In the genomic region with DNA sequence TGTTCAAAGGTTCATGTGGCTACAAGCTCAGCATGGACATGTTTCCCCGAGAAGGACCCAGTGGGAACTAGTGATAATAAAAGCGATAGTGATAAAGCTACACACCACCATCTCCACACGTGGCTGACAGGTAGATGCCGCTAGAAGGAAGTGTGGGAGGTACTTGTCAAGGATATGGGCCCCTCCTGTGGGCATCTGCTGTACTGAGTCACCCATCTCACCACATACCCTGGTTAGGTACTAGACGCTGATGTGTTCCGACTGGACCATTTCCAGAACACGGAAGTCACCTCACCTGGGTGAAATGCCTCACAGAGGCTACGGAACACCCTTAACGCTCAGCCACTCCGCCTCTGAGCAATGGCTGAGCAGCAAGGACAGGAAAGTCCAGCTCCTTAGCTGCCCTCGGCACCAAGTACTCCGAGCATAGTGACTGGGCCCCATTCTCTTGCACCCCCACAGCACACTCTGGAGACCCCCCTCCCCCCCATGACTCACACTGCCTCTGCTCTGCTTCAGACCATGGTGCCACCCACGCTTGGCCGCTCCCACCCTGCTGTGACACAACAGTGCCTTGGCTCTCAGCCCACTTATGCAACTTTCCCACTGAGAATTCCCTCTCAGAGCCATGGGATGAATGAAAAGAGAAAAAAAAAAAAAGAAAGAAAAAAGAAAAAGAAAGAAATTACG, we compare ENCODE assay signal across 9 mouse cellular contexts. TPM values are rescaled to one million over a fixed set of nuclear protein-coding genes. Genes with fewer than 3 reads are reported as not detected.
DNase-seq lines count a peak whose midpoint lies in the region; ATAC-seq lines count a peak whose summit lies in the region.
"Had no signal": no experiment of that assay in that cellular context is flagged by ENCODE, and none has a peak within 500 bp of the region (broad histone marks: within the 10 kb centered on the region; RNA-seq: fewer than 3 reads in every experiment).

No protein-coding gene starts in this region.

- no peak overlapping the region for H3K4me3 ChIP-seq in embryonic facial prominence, embryonic 14.5 days (ENCODE audit: low read depth, low read length)
- no peak overlapping the region for H3K4me3 ChIP-seq in embryonic facial prominence, embryonic 10.5 days
- no peak overlapping the region for H3K4me3 ChIP-seq in forebrain, embryonic 14.5 days (ENCODE audit: low read depth, low read length)
- H3K4me3 ChIP-seq: embryonic facial prominence, embryonic 12.5 days had no signal

- 82% methylated on average over 15 of the region's 15 CpGs for WGBS in embryonic facial prominence, embryonic 14.5 days
- WGBS in embryonic facial prominence, embryonic 10.5 days: 89% methylated on average over 15 of the region's 15 CpGs
- WGBS in forebrain, embryonic 14.5 days: 58% methylated on average over 15 of the region's 15 CpGs

- intact Hi-C loops in heart, postnatal 36 days (cut with DNase I): loop anchor here (2.0 kb wide), 1 partner anchor 23 kb away; no protein-coding TSS in a partner anchor
- intact Hi-C loops in left cerebral cortex, postnatal 25 days (cut with DNase I): loop anchor here (5.0 kb wide), 1 partner anchor 55 kb away; no protein-coding TSS in a partner anchor

- H3K36me3 ChIP-seq in embryonic facial prominence, embryonic 14.5 days (ENCODE audit: control insufficient read depth, insufficient read depth, low read length): peaks cover 43% of the 10 kb centered on the region
- peaks cover 71% of the 10 kb centered on the region for H3K36me3 ChIP-seq in embryonic facial prominence, embryonic 10.5 days (replicated peaks)
- H3K36me3 ChIP-seq in forebrain, embryonic 14.5 days (ENCODE audit: control insufficient read depth, insufficient read depth, low read length): peaks cover 23% of the 10 kb centered on the region

- H3K9me3 ChIP-seq in embryonic facial prominence, embryonic 14.5 days (ENCODE audit: control insufficient read depth, low read length): no peaks in the 10 kb centered on the region
- H3K9me3 ChIP-seq in embryonic facial prominence, embryonic 10.5 days: no peaks in the 10 kb centered on the region
- H3K9me3 ChIP-seq in forebrain, embryonic 14.5 days (replicated peaks; ENCODE audit: control insufficient read depth, low read length): no peaks in the 10 kb centered on the region
- H3K9me3 ChIP-seq: embryonic facial prominence, embryonic 12.5 days had no signal

- ATAC-seq in embryonic facial prominence, embryonic 14.5 days (ENCODE audit: low read depth): no peak
- ATAC-seq in forebrain, embryonic 14.5 days: peak; percentile 77

- no peak overlapping the region for H3K4me2 ChIP-seq in embryonic facial prominence, embryonic 14.5 days (ENCODE audit: low read depth, low read length)
- no peak overlapping the region for H3K4me2 ChIP-seq in forebrain, embryonic 14.5 days (ENCODE audit: low read length)
- H3K4me2 ChIP-seq: embryonic facial prominence, embryonic 12.5 days had no signal

- no peak overlapping the region for H3K9ac ChIP-seq in embryonic facial prominence, embryonic 14.5 days (ENCODE audit: low read depth, low read length)
- H3K9ac ChIP-seq in forebrain, embryonic 14.5 days (ENCODE audit: low read length): no peak overlapping the region
- H3K9ac ChIP-seq: embryonic facial prominence, embryonic 12.5 days had no signal

- H3K4me1 ChIP-seq in embryonic facial prominence, embryonic 14.5 days (ENCODE audit: control insufficient read depth, insufficient read depth, low read length): no peaks in the 10 kb centered on the region
- H3K4me1 ChIP-seq in embryonic facial prominence, embryonic 10.5 days: peaks cover 2% of the 10 kb centered on the region; the same call in 1 of the 2 replicates
- H3K4me1 ChIP-seq in forebrain, embryonic 14.5 days (ENCODE audit: control insufficient read depth, insufficient read depth, low read length): peaks cover 10% of the 10 kb centered on the region
- H3K4me1 ChIP-seq: embryonic facial prominence, embryonic 12.5 days had no signal

- peak; percentile 33 for DNase-seq in embryonic facial prominence, embryonic 14.5 days (ENCODE audit: low spot score)
- no peak for DNase-seq in embryonic facial prominence, embryonic 10.5 days (ENCODE audit: low spot score)
- peak; percentile 76 for DNase-seq in CD4-positive, CD25-positive, alpha-beta regulatory T cell, adult 2 months (ENCODE audit: low read depth, low spot score)
- DNase-seq in forebrain, embryonic 14.5 days (ENCODE audit: low spot score): peak; percentile 69
- peak; percentile 73 to 76 for DNase-seq in heart, postnatal 36 days
- peak; percentile 66 to 91 for DNase-seq in left cerebral cortex, postnatal 25 days (ENCODE audit: low spot score in 2 of 2)
- peak; percentile 81 for DNase-seq in skeletal muscle tissue, adult 2 months (ENCODE audit: low read depth, low spot score)
- DNase-seq in thymus, postnatal 4 days: no peak

- H3K27ac ChIP-seq in embryonic facial prominence, embryonic 14.5 days (replicated peaks; ENCODE audit: low read depth, low read length): no peak overlapping the region
- no peak overlapping the region for H3K27ac ChIP-seq in embryonic facial prominence, embryonic 10.5 days (replicated peaks)
- no peak overlapping the region for H3K27ac ChIP-seq in forebrain, embryonic 14.5 days (ENCODE audit: low read depth, low read length)
- H3K27ac ChIP-seq: embryonic facial prominence, embryonic 12.5 days had no signal

- H3K27me3 ChIP-seq in embryonic facial prominence, embryonic 14.5 days (replicated peaks; ENCODE audit: control insufficient read depth, insufficient read depth, low read length): no peaks in the 10 kb centered on the region
- H3K27me3 ChIP-seq in embryonic facial prominence, embryonic 10.5 days (replicated peaks; ENCODE audit: low read depth, poor library complexity, severe bottlenecking): no peaks in the 10 kb centered on the region
- H3K27me3 ChIP-seq in forebrain, embryonic 14.5 days (replicated peaks; ENCODE audit: control insufficient read depth, insufficient read depth, low read length): no peaks in the 10 kb centered on the region
- H3K27me3 ChIP-seq: embryonic facial prominence, embryonic 12.5 days had no signal

RNA-seq across cellular contexts. Expression of a gene that starts 18.4 kb away (rescaled TPM):
- polyA plus RNA-seq in embryonic facial prominence, embryonic 14.5 days (2014; fragmentation: Nextera tagmentation; extraction: Ambion mirVana): 0.18 and 0.24 TPM in 2 replicates
- polyA plus RNA-seq in embryonic facial prominence, embryonic 10.5 days (2016; fragmentation: Nextera tagmentation; extraction: Ambion mirVana): 0.09 TPM in 1 of 2 replicates, not detected in the other
- not detected in 2 replicates for polyA plus RNA-seq in forebrain, embryonic 14.5 days (2014; fragmentation: Nextera tagmentation; extraction: Ambion mirVana)
- total RNA-seq in heart, postnatal 36 days (2021): under 1 TPM; 0.24 to 0.25 TPM
- under 1 TPM; 0.25 to 0.41 TPM for total RNA-seq in left cerebral cortex, postnatal 25 days (2021)

Comparison
In these comparisons a context has a peak if more than half of its experiments do, and no peak if none do; other contexts are left out.
1. DNase-seq: peak in embryonic facial prominence, embryonic 14.5 days (single experiment), CD4-positive, CD25-positive, alpha-beta regulatory T cell, adult 2 months (single experiment), forebrain, embryonic 14.5 days (single experiment), heart, postnatal 36 days (2 of 2), left cerebral cortex, postnatal 25 days (2 of 2) and skeletal muscle tissue, adult 2 months (single experiment); none in embryonic facial prominence, embryonic 10.5 days (single experiment) and thymus, postnatal 4 days (single experiment).